Comparison of ENCODE assay signal across 31 mouse cellular contexts in genomic region chr6:56029986-56030385, GRCm38 (mm10). TPM values are rescaled to one million over a fixed set of nuclear protein-coding genes. Genes with fewer than 3 reads are reported as not detected.
"Had no signal": no experiment of that assay in that cellular context is flagged by ENCODE, and none has a peak within 500 bp of the region (broad histone marks: within the 10 kb centered on the region; RNA-seq: fewer than 3 reads in every experiment).

No protein-coding gene starts in this region.

- H3K9ac ChIP-seq: heart, embryonic 13.5 days; heart, embryonic 15.5 days; hindbrain, embryonic 13.5 days; hindbrain, embryonic 15.5 days; kidney, embryonic 15.5 days; limb, embryonic 13.5 days; limb, embryonic 15.5 days had no signal

- H3K4me2 ChIP-seq: heart, embryonic 11.5 days; heart, embryonic 13.5 days; heart, embryonic 15.5 days; hindbrain, embryonic 13.5 days; hindbrain, embryonic 15.5 days; kidney, embryonic 15.5 days; limb, embryonic 13.5 days; limb, embryonic 15.5 days had no signal

- H3K9me3 ChIP-seq: heart, embryonic 13.5 days; heart, embryonic 15.5 days; hindbrain, embryonic 13.5 days; hindbrain, embryonic 15.5 days; kidney, embryonic 15.5 days; limb, embryonic 13.5 days; limb, embryonic 15.5 days had no signal

- H3K4me3 ChIP-seq: gastrocnemius, adult 2 months; heart, adult 2 months; heart, embryonic 13.5 days; heart, embryonic 15.5 days; hindbrain, embryonic 13.5 days; hindbrain, embryonic 15.5 days; kidney, embryonic 15.5 days; left cerebral cortex, adult 2 months; limb, embryonic 13.5 days; limb, embryonic 15.5 days had no signal

- H3K27me3 ChIP-seq: heart, embryonic 13.5 days; heart, embryonic 15.5 days; hindbrain, embryonic 13.5 days; hindbrain, embryonic 15.5 days; kidney, embryonic 15.5 days; limb, embryonic 13.5 days; limb, embryonic 15.5 days had no signal

- DNase-seq: gastrocnemius, adult 2 months; gastrocnemius, postnatal 10 days; gastrocnemius, postnatal 25 days; heart, adult 2 months; heart, postnatal 14 days; heart, postnatal 36 days; kidney, adult 11 months; kidney, adult 2 months; kidney, adult 9 months; kidney, postnatal 14 days; kidney, postnatal 36 days; layer of hippocampus, adult 9-11 months; layer of hippocampus, postnatal 36 days; left cerebral cortex, postnatal 4 days had no signal

- H3K4me1 ChIP-seq: hindbrain, embryonic 15.5 days; kidney, embryonic 15.5 days; limb, embryonic 15.5 days had no signal

- H3K36me3 ChIP-seq: heart, embryonic 13.5 days; heart, embryonic 15.5 days; hindbrain, embryonic 13.5 days; hindbrain, embryonic 15.5 days; kidney, embryonic 15.5 days; limb, embryonic 13.5 days; limb, embryonic 15.5 days had no signal

- ATAC-seq: hindbrain, postnatal 0 days; intestine, embryonic 16.5 days had no signal

- H3K27ac ChIP-seq: gastrocnemius, adult 2 months; heart, adult 2 months; heart, embryonic 13.5 days; heart, embryonic 15.5 days; hindbrain, embryonic 13.5 days; hindbrain, embryonic 15.5 days; hindbrain, postnatal 0 days; kidney, embryonic 15.5 days; kidney, postnatal 0 days; left cerebral cortex, adult 2 months; limb, embryonic 13.5 days; limb, embryonic 15.5 days had no signal

RNA-seq across cellular contexts. Expression of gene Ppp1r17, which starts 12.7 kb away (rescaled TPM):
- total RNA-seq: gastrocnemius, adult 2 months; gastrocnemius, postnatal 10 days; gastrocnemius, postnatal 25 days; gastrocnemius, postnatal 4 days; granulocyte monocyte progenitor cell, adult 5-6 weeks; heart, adult 2 months; heart, postnatal 14 days; heart, postnatal 36 days; hematopoietic stem cell, adult 5-6 weeks; liver, adult 2 months had no signal
- polyA plus RNA-seq: kidney, adult 2 months; large intestine, adult 2 months; limb, embryonic 15.5 days; liver, adult 2 months had no signal
